ENCODE assay signal across 10 mouse cellular contexts in genomic region chr11:117077902-117078301, GRCm38 (mm10). TPM values are rescaled to one million over a fixed set of nuclear protein-coding genes. Genes with fewer than 3 reads are reported as not detected.
DNase-seq lines count a peak whose midpoint lies in the region; ATAC-seq and TF ChIP-seq lines count a peak whose summit lies in the region.
"Had no signal": no experiment of that assay in that cellular context is flagged by ENCODE, and none has a peak within 500 bp of the region (broad histone marks: within the 10 kb centered on the region; RNA-seq: fewer than 3 reads in every experiment).

No protein-coding gene starts in this region.

- ATAC-seq in heart, embryonic 14.5 days (ENCODE audit: insufficient number of reproducible peaks, insufficient read depth, low FRiP score, low read depth): no peak
- no peak for ATAC-seq in hindbrain, embryonic 16.5 days
- no peak for ATAC-seq in midbrain, embryonic 13.5 days
- ATAC-seq in cerebellum, adult (ENCODE audit: insufficient number of reproducible peaks, low FRiP score, low TSS enrichment): no peak

- H3K4me2 ChIP-seq in heart, embryonic 14.5 days (ENCODE audit: low read length): peak overlapping the region; percentile 98
- peak overlapping the region; percentile 99 for H3K4me2 ChIP-seq in hindbrain, embryonic 16.5 days (ENCODE audit: low read length)
- H3K4me2 ChIP-seq in midbrain, embryonic 13.5 days (replicated peaks): peak overlapping the region; percentile 94

- 83% methylated on average over 8 of the region's 8 CpGs for WGBS in heart, embryonic 14.5 days
- 79% methylated on average over 8 of the region's 8 CpGs for WGBS in bone marrow, adult 2 months
- WGBS in hindbrain, embryonic 16.5 days: 87% methylated on average over 8 of the region's 8 CpGs
- 89% methylated on average over 8 of the region's 8 CpGs for WGBS in midbrain, embryonic 13.5 days

- DNase-seq in heart, adult 11 months: no peak
- no peak for DNase-seq in frontal cortex, adult 2 months (ENCODE audit: extremely low spot score in 1 of 2, low spot score in 1 of 2)
- no peak for DNase-seq in kidney, adult 8-10 months
- DNase-seq: cerebellum, postnatal 14 days; kidney, postnatal 14 days had no signal

- peaks cover 37% of the 10 kb centered on the region for H3K36me3 ChIP-seq in heart, embryonic 14.5 days (ENCODE audit: control insufficient read depth, insufficient read depth, low read length)
- H3K36me3 ChIP-seq in hindbrain, embryonic 16.5 days (ENCODE audit: control insufficient read depth, insufficient read depth, low read length): peaks cover 20% of the 10 kb centered on the region
- H3K36me3 ChIP-seq in midbrain, embryonic 13.5 days: peaks cover 35% of the 10 kb centered on the region

- peak overlapping the region; percentile 96 for H3K9ac ChIP-seq in heart, embryonic 14.5 days (ENCODE audit: low read length)
- H3K9ac ChIP-seq in hindbrain, embryonic 16.5 days (ENCODE audit: low read depth, low read length): peak overlapping the region; percentile 90; the same call in 1 of the 2 replicates
- peak overlapping the region; percentile 91 for H3K9ac ChIP-seq in midbrain, embryonic 13.5 days (replicated peaks)

- no peak for TF ChIP-seq CTCF in bone marrow, adult 2 months (IDR thresholded peaks at IDR 0.05; ENCODE audit: control insufficient read depth, insufficient read depth, low read length)

- no peak for TF ChIP-seq POLR2A in bone marrow, adult 2 months (IDR thresholded peaks at IDR 0.05; ENCODE audit: borderline replicate concordance, control insufficient read depth, low read depth, low read length)

- H3K4me3 ChIP-seq in heart, embryonic 14.5 days (ENCODE audit: control insufficient read depth in 1 of 2, insufficient read depth in 1 of 2, low read depth in 1 of 2, low read length in 2 of 2): peak overlapping the region; percentile 15 to 94; a peak in 1 of 4 replicates
- peak overlapping the region; percentile 15 for H3K4me3 ChIP-seq in bone marrow, adult 2 months (replicated peaks; ENCODE audit: control insufficient read depth, low read depth, low read length)
- H3K4me3 ChIP-seq in hindbrain, embryonic 16.5 days (ENCODE audit: low read length): no peak overlapping the region
- H3K4me3 ChIP-seq in midbrain, embryonic 13.5 days (replicated peaks): peak overlapping the region; percentile 85

- no peaks in the 10 kb centered on the region for H3K27me3 ChIP-seq in heart, embryonic 14.5 days (ENCODE audit: control insufficient read depth, insufficient read depth, low read length)
- no peaks in the 10 kb centered on the region for H3K27me3 ChIP-seq in hindbrain, embryonic 16.5 days (replicated peaks; ENCODE audit: control insufficient read depth, insufficient read depth, low read length)
- no peaks in the 10 kb centered on the region for H3K27me3 ChIP-seq in midbrain, embryonic 13.5 days

- H3K27ac ChIP-seq in heart, embryonic 14.5 days (replicated peaks in 1 of 2; ENCODE audit: control insufficient read depth in 1 of 2, insufficient read depth in 1 of 2, low read depth in 2 of 2, low read length in 2 of 2): no peak overlapping the region
- no peak overlapping the region for H3K27ac ChIP-seq in bone marrow, adult 2 months (ENCODE audit: control insufficient read depth, insufficient read depth, low read depth, low read length, poor library complexity)
- H3K27ac ChIP-seq in hindbrain, embryonic 16.5 days (ENCODE audit: low read depth, low read length): no peak overlapping the region
- H3K27ac ChIP-seq in midbrain, embryonic 13.5 days: no peak overlapping the region

- H3K4me1 ChIP-seq in heart, embryonic 14.5 days (ENCODE audit: control insufficient read depth in 2 of 2, insufficient read depth in 2 of 2, low read length in 2 of 2): peaks cover 27 to 40% of the 10 kb centered on the region in 2 experiments
- peaks cover 7% of the 10 kb centered on the region for H3K4me1 ChIP-seq in bone marrow, adult 2 months (ENCODE audit: control insufficient read depth, insufficient read depth, low read length)
- peaks cover 24% of the 10 kb centered on the region for H3K4me1 ChIP-seq in hindbrain, embryonic 16.5 days (ENCODE audit: control insufficient read depth, insufficient read depth, low read depth, low read length)
- H3K4me1 ChIP-seq in midbrain, embryonic 13.5 days (replicated peaks): peaks cover 39% of the 10 kb centered on the region

- no peaks in the 10 kb centered on the region for H3K9me3 ChIP-seq in heart, embryonic 14.5 days (ENCODE audit: control insufficient read depth, low read length)
- no peaks in the 10 kb centered on the region for H3K9me3 ChIP-seq in hindbrain, embryonic 16.5 days (ENCODE audit: control insufficient read depth, low read length)
- no peaks in the 10 kb centered on the region for H3K9me3 ChIP-seq in midbrain, embryonic 13.5 days

RNA-seq across cellular contexts. Expression of gene Sec14l1, which starts 37.1 kb away (rescaled TPM):
- 33.2 and 34.2 TPM in 2 replicates for polyA plus RNA-seq in heart, embryonic 14.5 days (2014; fragmentation: Nextera tagmentation; extraction: Ambion mirVana)
- polyA plus RNA-seq in bone marrow, adult 2 months (2011; ENCODE audit: insufficient read depth, insufficient read length, low replicate concordance, missing spikeins): 13.5 and 22.8 TPM in 2 replicates
- 53.9 and 63.4 TPM in 2 replicates for polyA plus RNA-seq in hindbrain, embryonic 16.5 days (2015; fragmentation: Nextera tagmentation; extraction: Ambion mirVana)
- polyA plus RNA-seq in midbrain, embryonic 13.5 days (2015; fragmentation: Nextera tagmentation; extraction: Ambion mirVana): 62.4 and 67.0 TPM in 2 replicates
- 214 and 229 TPM in 2 replicates for polyA plus RNA-seq in frontal cortex, adult 2 months (2012; rRNA removed)
